Mouse (Mus musculus): ENCODE data around the gene Hspd1. TPM values are rescaled to one million over a fixed set of nuclear protein-coding genes. Genes with fewer than 3 reads are reported as not detected.
A peak's percentile ranks its signal among the peaks of the same experiment; 100 is the strongest.

Gene Hspd1
- polyA plus RNA-seq, 1 experiment from 2014 or later, result 166 TPM

GRCm38 (mm10) chr1:55109066-55109766, 21.2 kb upstream of the Hspd1 start:
- H3K9ac ChIP-seq (ENCODE audit: low read length), result no peak overlapping the region
- H3K9me3 ChIP-seq (ENCODE audit: control insufficient read depth, low read length), result no peaks in the 10 kb centered on the region
- H3K36me3 ChIP-seq (ENCODE audit: control insufficient read depth, insufficient read depth, low read length), result no peaks in the 10 kb centered on the region
- H3K4me1 ChIP-seq (replicated peaks; ENCODE audit: control insufficient read depth, insufficient read depth), result no peaks in the 10 kb centered on the region
- H3K4me3 ChIP-seq (ENCODE audit: low read depth, low read length), result no peak overlapping the region
- H3K27ac ChIP-seq (replicated peaks), result no peak overlapping the region
- DNase-seq (ENCODE audit: low spot score), result no peak
- no peak overlapping the region for H3K4me2 ChIP-seq (replicated peaks; ENCODE audit: low read depth)
- no peak for ATAC-seq (ENCODE audit: low FRiP score, low TSS enrichment)
- WGBS, result 79% methylated on average over 4 of the region's 4 CpGs
- TF ChIP-seq CTCF (IDR thresholded peaks at IDR 0.05; ENCODE audit: low read depth) (no peak), EP300 (optimal IDR thresholded peaks at IDR 0.05) (no peak)
- no peaks in the 10 kb centered on the region for H3K27me3 ChIP-seq (ENCODE audit: control insufficient read depth, insufficient read depth, low read length)

- TF ChIP-seq CTCF (IDR thresholded peaks at IDR 0.05; ENCODE audit: low read depth), result no peak
- no peak for TF ChIP-seq EP300 (optimal IDR thresholded peaks at IDR 0.05)
- WGBS, result 42% methylated on average over 2 of the region's 2 CpGs
- Histone ChIP-seq H3K9me3 (ENCODE audit: control insufficient read depth, low read length) (no peaks in the 10 kb centered on the region), H3K36me3 (ENCODE audit: control insufficient read depth, insufficient read depth, low read length) (no peaks in the 10 kb centered on the region), H3K27me3 (ENCODE audit: control insufficient read depth, insufficient read depth, low read length) (no peaks in the 10 kb centered on the region), H3K27ac (replicated peaks) (no peak overlapping the region), H3K4me3 (ENCODE audit: low read depth, low read length) (no peak overlapping the region), H3K4me1 (replicated peaks; ENCODE audit: control insufficient read depth, insufficient read depth) (no peaks in the 10 kb centered on the region), H3K4me2 (replicated peaks; ENCODE audit: low read depth) (no peak overlapping the region), H3K9ac (ENCODE audit: low read length) (no peak overlapping the region)
- ATAC-seq (ENCODE audit: low FRiP score, low TSS enrichment) (0 out of 2 replicates have a peak, but pooled peaks have one; percentile 40), DNase-seq (ENCODE audit: low spot score) (no peak)
Observed at GRCm38 (mm10) chr1:55108473-55108872, 20.4 kb upstream of the Hspd1 start.

- H3K27ac ChIP-seq (replicated peaks), result no peak overlapping the region
- 83% methylated on average over 1 of the region's 1 CpGs for WGBS
- H3K9me3 ChIP-seq (ENCODE audit: control insufficient read depth, low read length), result no peaks in the 10 kb centered on the region
- H3K27me3 ChIP-seq (ENCODE audit: control insufficient read depth, insufficient read depth, low read length), result no peaks in the 10 kb centered on the region
- ATAC-seq (ENCODE audit: low FRiP score, low TSS enrichment), result no peak
- no peaks in the 10 kb centered on the region for H3K4me1 ChIP-seq (replicated peaks; ENCODE audit: control insufficient read depth, insufficient read depth)
- H3K4me2 ChIP-seq (replicated peaks; ENCODE audit: low read depth), result no peak overlapping the region
- no peak for DNase-seq (ENCODE audit: low spot score)
- H3K36me3 ChIP-seq (ENCODE audit: control insufficient read depth, insufficient read depth, low read length), result no peaks in the 10 kb centered on the region
- TF ChIP-seq CTCF (IDR thresholded peaks at IDR 0.05; ENCODE audit: low read depth) (no peak), EP300 (optimal IDR thresholded peaks at IDR 0.05) (no peak)
- H3K9ac ChIP-seq (ENCODE audit: low read length), result no peak overlapping the region
- no peak overlapping the region for H3K4me3 ChIP-seq (ENCODE audit: low read depth, low read length)
Observed at GRCm38 (mm10) chr1:55107644-55108043, 19.6 kb upstream of the Hspd1 start.

GRCm38 (mm10) chr1:55106919-55107585, 19.0 kb upstream of the Hspd1 start:
- DNase-seq (ENCODE audit: low spot score) (no peak), ATAC-seq (ENCODE audit: low FRiP score, low TSS enrichment) (no peak)
- 73% methylated on average over 9 of the region's 9 CpGs for WGBS
- H3K27me3 ChIP-seq (ENCODE audit: control insufficient read depth, insufficient read depth, low read length), result no peaks in the 10 kb centered on the region
- H3K36me3 ChIP-seq (ENCODE audit: control insufficient read depth, insufficient read depth, low read length), result no peaks in the 10 kb centered on the region
- H3K4me1 ChIP-seq (replicated peaks; ENCODE audit: control insufficient read depth, insufficient read depth), result no peaks in the 10 kb centered on the region
- no peak overlapping the region for H3K4me3 ChIP-seq (ENCODE audit: low read depth, low read length)
- H3K27ac ChIP-seq (replicated peaks), result no peak overlapping the region
- H3K9me3 ChIP-seq (ENCODE audit: control insufficient read depth, low read length), result no peaks in the 10 kb centered on the region
- H3K9ac ChIP-seq (ENCODE audit: low read length), result no peak overlapping the region
- no peak overlapping the region for H3K4me2 ChIP-seq (replicated peaks; ENCODE audit: low read depth)
- TF ChIP-seq CTCF (IDR thresholded peaks at IDR 0.05; ENCODE audit: low read depth) (no peak), EP300 (optimal IDR thresholded peaks at IDR 0.05) (no peak)

- H3K27ac ChIP-seq (replicated peaks), result no peak overlapping the region
- no peaks in the 10 kb centered on the region for H3K36me3 ChIP-seq (ENCODE audit: control insufficient read depth, insufficient read depth, low read length)
- H3K9me3 ChIP-seq (ENCODE audit: control insufficient read depth, low read length), result no peaks in the 10 kb centered on the region
- WGBS, result 59% methylated on average over 1 of the region's 1 CpGs
- no peak overlapping the region for H3K4me2 ChIP-seq (replicated peaks; ENCODE audit: low read depth)
- no peak for DNase-seq (ENCODE audit: low spot score)
- no peaks in the 10 kb centered on the region for H3K27me3 ChIP-seq (ENCODE audit: control insufficient read depth, insufficient read depth, low read length)
- H3K9ac ChIP-seq (ENCODE audit: low read length), result no peak overlapping the region
- no peak overlapping the region for H3K4me3 ChIP-seq (ENCODE audit: low read depth, low read length)
- H3K4me1 ChIP-seq (replicated peaks; ENCODE audit: control insufficient read depth, insufficient read depth), result 0 out of 2 replicates have a peak, but pooled peaks cover 2% of the 10 kb centered on the region
- no peak for ATAC-seq (ENCODE audit: low FRiP score, low TSS enrichment)
- TF ChIP-seq EP300 (optimal IDR thresholded peaks at IDR 0.05) (no peak), CTCF (IDR thresholded peaks at IDR 0.05; ENCODE audit: low read depth) (no peak)
Observed at GRCm38 (mm10) chr1:55092469-55092868, 4.4 kb upstream of the Hspd1 start.

GRCm38 (mm10) chr1:55092056-55092455, 4.0 kb upstream of the Hspd1 start:
- Histone ChIP-seq H3K27ac (replicated peaks) (no peak overlapping the region), H3K27me3 (ENCODE audit: control insufficient read depth, insufficient read depth, low read length) (no peaks in the 10 kb centered on the region), H3K4me3 (ENCODE audit: low read depth, low read length) (no peak overlapping the region), H3K9ac (ENCODE audit: low read length) (no peak overlapping the region), H3K4me2 (replicated peaks; ENCODE audit: low read depth) (no peak overlapping the region), H3K36me3 (ENCODE audit: control insufficient read depth, insufficient read depth, low read length) (no peaks in the 10 kb centered on the region), H3K4me1 (replicated peaks; ENCODE audit: control insufficient read depth, insufficient read depth) (0 out of 2 replicates have a peak, but pooled peaks cover 2% of the 10 kb centered on the region), H3K9me3 (ENCODE audit: control insufficient read depth, low read length) (no peaks in the 10 kb centered on the region)
- TF ChIP-seq CTCF (IDR thresholded peaks at IDR 0.05; ENCODE audit: low read depth) (no peak), EP300 (optimal IDR thresholded peaks at IDR 0.05) (no peak)
- 91% methylated on average over 2 of the region's 2 CpGs for WGBS
- DNase-seq (ENCODE audit: low spot score) (no peak), ATAC-seq (ENCODE audit: low FRiP score, low TSS enrichment) (no peak)
